Mouse (Mus musculus) ES-E14 (cell line): ENCODE measurements around the gene Foxa1. TPM values are rescaled to one million over a fixed set of nuclear protein-coding genes. Genes with fewer than 3 reads are reported as not detected.

Source experiments
- DNase-seq: peaks from one replicate; pipeline ENCODE4 v3.0.0-alpha.2; 2013; ENCODE audit warnings: low read depth, low spot score
- H3K27ac ChIP-seq: 2 replicates; pipeline ENCODE4 v1.5.1; 2012; ENCODE audit warnings: low read depth, mild to moderate bottlenecking, low read length, moderate library complexity, mixed read lengths; ENCODE audit not compliant: poor library complexity, insufficient read depth, severe bottlenecking
- H3K36me3 ChIP-seq: 2 replicates; pipeline ENCODE4 v1.6.1; 2012; ENCODE audit warnings: mild to moderate bottlenecking, low read length, moderate library complexity, mixed read lengths; ENCODE audit not compliant: control insufficient read depth, poor library complexity, insufficient read depth, severe bottlenecking
- H3K4me1 ChIP-seq, 2 experiments: fragments of 150-350 bp in 1 of 2; sonication (generic) in 1 of 2; 2 replicates each; pipeline ENCODE4 v1.6.1; 2012; ENCODE audit warnings: low read length in 2 of 2, mild to moderate bottlenecking in 1 of 2, mixed read lengths in 1 of 2; ENCODE audit not compliant: control insufficient read depth in 2 of 2, insufficient read depth in 2 of 2, poor library complexity in 1 of 2
- H3K4me3 ChIP-seq, 2 experiments: fragments of 150-350 bp in 1 of 2; sonication (generic) in 1 of 2; 2 replicates each; pipeline ENCODE4 v1.5.1; 2012; ENCODE audit warnings: low read length in 2 of 2, low read depth in 1 of 2, mild to moderate bottlenecking in 1 of 2, mixed read lengths in 1 of 2; ENCODE audit not compliant: insufficient read depth in 1 of 2, poor library complexity in 1 of 2, severe bottlenecking in 1 of 2
- H3K9ac ChIP-seq: 2 replicates; pipeline ENCODE4 v1.6.1; 2012; ENCODE audit warnings: low read depth, mild to moderate bottlenecking, low read length, mixed read lengths; ENCODE audit not compliant: poor library complexity, insufficient read depth, severe bottlenecking
- H3K9me3 ChIP-seq: fragments of 150-350 bp; sonication (generic); 2 replicates; pipeline ENCODE4 v1.6.1; 2012; ENCODE audit warnings: low read depth, mild to moderate bottlenecking, low read length; ENCODE audit not compliant: control insufficient read depth, insufficient read depth
- CHD2 ChIP-seq: IDR thresholded peaks from 2 replicates; pipeline ENCODE4 v1.6.1; 2014; ENCODE audit warnings: mild to moderate bottlenecking, low read depth, low read length, inconsistent platforms
- HCFC1 ChIP-seq: IDR thresholded peaks from 2 replicates; pipeline ENCODE4 v1.6.1; 2012; ENCODE audit warnings: low read length, inconsistent platforms, borderline replicate concordance; ENCODE audit not compliant: insufficient read depth
- MAFK ChIP-seq: IDR thresholded peaks from 2 replicates; pipeline ENCODE4 v1.6.1; 2014; ENCODE audit warnings: mild to moderate bottlenecking, low read depth, low read length, inconsistent platforms; ENCODE audit not compliant: insufficient read depth
- ZC3H11A ChIP-seq: IDR thresholded peaks from 2 replicates; pipeline ENCODE4 v1.6.1; 2012; ENCODE audit warnings: low read depth, mild to moderate bottlenecking, inconsistent platforms, low read length, borderline replicate concordance
- ZNF384 ChIP-seq: IDR thresholded peaks from 2 replicates; pipeline ENCODE4 v1.6.1; 2012; ENCODE audit warnings: low read depth, low read length, inconsistent platforms
- in situ Hi-C, 2 experiments: fragments of 600-800 bp; cut with MboI; formaldehyde crosslinking; loops; one replicate each; pipeline ENCODE4 v1.15.1; 2025; ENCODE audit warnings: low sequenced_read_pairs in 2 of 2, inconsistent platforms in 1 of 2; ENCODE audit not compliant: unreplicated experiment in 2 of 2
- total RNA-seq: library from RNA; depleted of rRNA; stranded (reverse); fragments of 300-350 nt; gene quantifications from 2 replicates; pipeline ENCODE4 v1.2.3, GENCODE M21; 2012

Foxa1 gene
- total RNA-seq, 1 experiment = 0.36 TPM

DNA sequence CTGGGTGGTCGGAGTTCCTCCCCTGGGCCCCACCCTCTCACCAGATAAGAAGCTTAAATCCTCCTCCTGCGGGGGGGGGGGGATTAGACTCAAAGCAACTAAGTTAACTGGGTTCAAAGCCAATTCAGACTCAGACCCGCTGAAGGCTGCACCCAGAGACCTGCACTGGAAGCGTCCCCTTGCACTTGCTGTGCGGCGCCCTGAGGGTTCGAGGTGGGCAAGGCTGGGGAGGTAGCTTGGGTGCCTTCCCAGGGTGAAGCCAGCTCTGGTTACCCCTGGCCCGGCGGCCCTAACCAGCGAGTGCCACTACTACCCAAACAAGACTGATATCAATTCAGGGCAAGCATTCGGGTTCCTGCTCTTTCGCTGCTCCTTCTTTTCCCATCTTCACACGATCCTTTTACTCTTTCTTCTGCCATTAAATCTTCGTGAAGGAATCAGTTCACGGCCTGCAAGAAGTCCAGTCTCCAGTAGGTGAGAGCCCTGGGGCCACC, 3.0 kb upstream of the Foxa1 start:
- peak overlapping the region; percentile 14 to 32; a peak in 3 of 4 replicates for H3K4me3 ChIP-seq
- H3K36me3 ChIP-seq = no peaks in the 10 kb centered on the region
- H3K27ac ChIP-seq = no peak overlapping the region
- no peak overlapping the region for H3K9ac ChIP-seq
- no peak for DNase-seq
- TF ChIP-seq MAFK = no peak
- no peak for TF ChIP-seq CHD2
- no peak for TF ChIP-seq HCFC1
- no peak for TF ChIP-seq ZNF384
- no peak for TF ChIP-seq ZC3H11A
- H3K9me3 ChIP-seq = no peaks in the 10 kb centered on the region
- H3K4me1 ChIP-seq = peaks cover 0 to 13% of the 10 kb centered on the region in 2 experiments; a peak in 1 of 4 replicates
- in situ Hi-C loops = loop anchor here (5.0 to 10.0 kb wide), 3 partner anchors 665 to 935 kb away; partner anchors contain the start of genes Nkx2-9 (in 1 of the 2) and Sstr1 (in 1 of the 2)

DNA sequence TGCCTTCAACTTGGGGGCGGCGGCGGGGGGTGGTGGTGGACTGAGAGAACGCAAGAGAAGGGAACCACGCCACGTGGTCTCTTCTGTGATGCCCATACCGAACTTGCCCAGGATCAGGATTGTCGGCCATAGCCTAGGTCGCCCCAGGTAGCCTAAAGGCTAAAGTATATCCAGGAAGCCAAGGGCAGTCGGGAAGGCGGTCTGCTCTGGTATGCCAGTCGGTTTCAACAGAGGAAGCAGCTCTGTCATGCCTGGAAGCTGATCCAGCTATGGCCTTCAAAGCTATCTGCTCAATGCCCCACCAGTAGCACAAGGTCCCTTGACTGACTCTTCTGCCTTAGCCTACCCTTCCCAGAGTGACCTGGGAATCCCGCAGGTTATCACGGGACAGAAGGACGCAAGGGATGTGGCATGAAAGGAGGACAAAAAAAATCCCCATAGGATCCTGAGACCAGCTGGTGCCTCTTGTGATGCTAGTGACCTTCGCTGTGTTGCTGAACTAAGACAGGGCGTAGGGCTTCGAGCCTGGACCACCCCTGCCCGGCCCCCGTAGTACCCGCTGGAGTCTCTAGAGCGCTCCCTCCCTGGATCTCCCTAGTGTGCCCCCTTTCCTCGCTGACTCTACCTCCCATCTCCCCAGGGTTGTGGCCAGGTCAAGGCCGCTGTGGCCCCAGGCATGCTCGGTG, 2.4 kb upstream of the Foxa1 start:
- peaks cover 0 to 13% of the 10 kb centered on the region in 2 experiments; a peak in 1 of 4 replicates for H3K4me1 ChIP-seq
- DNase-seq = no peak
- H3K27ac ChIP-seq = no peak overlapping the region
- H3K9ac ChIP-seq = no peak overlapping the region
- H3K36me3 ChIP-seq = no peaks in the 10 kb centered on the region
- no peak for TF ChIP-seq HCFC1
- no peak for TF ChIP-seq MAFK
- no peak for TF ChIP-seq CHD2
- TF ChIP-seq ZNF384 = no peak
- no peak for TF ChIP-seq ZC3H11A
- no peaks in the 10 kb centered on the region for H3K9me3 ChIP-seq
- in situ Hi-C loops = loop anchor here (5.0 to 10.0 kb wide), 3 partner anchors 666 to 934 kb away; partner anchors contain the start of genes Nkx2-9 (in 1 of the 2) and Sstr1 (in 1 of the 2)
- H3K4me3 ChIP-seq = peak overlapping the region; percentile 14 to 32; a peak in 3 of 4 replicates

DNA sequence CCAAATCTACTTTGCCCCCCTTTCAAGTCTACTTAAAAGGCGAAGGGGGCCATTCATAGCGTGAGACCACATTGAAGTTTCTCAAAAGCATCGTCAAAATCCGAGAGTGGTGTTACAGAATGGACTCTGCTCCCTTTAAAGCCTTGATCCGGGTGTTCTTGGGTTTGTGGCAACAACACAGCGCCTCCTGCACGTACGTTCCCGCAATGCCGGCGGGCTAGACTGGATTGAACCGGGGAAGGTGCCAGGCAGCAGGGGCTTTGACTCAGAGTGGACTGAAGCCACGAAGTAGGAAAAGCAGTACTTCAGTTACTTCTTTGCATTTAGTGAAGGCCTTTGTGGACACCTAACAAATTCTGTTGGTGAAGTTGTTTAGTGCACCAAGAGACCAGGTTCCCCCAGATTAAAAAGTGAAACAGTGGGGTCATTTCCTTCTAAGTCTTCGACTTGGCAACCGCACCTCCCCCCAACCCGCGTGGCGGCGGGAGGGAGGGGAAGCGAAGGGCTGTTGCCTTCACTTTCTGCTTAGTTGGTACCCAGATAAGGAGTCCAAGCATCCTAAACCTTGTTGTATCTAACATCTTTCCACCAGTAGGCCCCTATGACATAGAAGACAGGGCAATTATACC, 1.8 kb upstream of the Foxa1 start:
- in situ Hi-C loops = loop anchor here (5.0 to 10.0 kb wide), 3 partner anchors 666 to 934 kb away; partner anchors contain the start of genes Nkx2-9 (in 1 of the 2) and Sstr1 (in 1 of the 2)
- H3K4me1 ChIP-seq = peaks cover 0 to 13% of the 10 kb centered on the region in 2 experiments; a peak in 1 of 4 replicates
- no peak overlapping the region for H3K27ac ChIP-seq
- TF ChIP-seq ZNF384 (no peak), HCFC1 (no peak), MAFK (no peak), ZC3H11A (no peak)
- H3K9me3 ChIP-seq = no peaks in the 10 kb centered on the region
- no peak overlapping the region for H3K9ac ChIP-seq
- H3K36me3 ChIP-seq = no peaks in the 10 kb centered on the region
- no peak for DNase-seq
- no peak overlapping the region for H3K4me3 ChIP-seq

DNA sequence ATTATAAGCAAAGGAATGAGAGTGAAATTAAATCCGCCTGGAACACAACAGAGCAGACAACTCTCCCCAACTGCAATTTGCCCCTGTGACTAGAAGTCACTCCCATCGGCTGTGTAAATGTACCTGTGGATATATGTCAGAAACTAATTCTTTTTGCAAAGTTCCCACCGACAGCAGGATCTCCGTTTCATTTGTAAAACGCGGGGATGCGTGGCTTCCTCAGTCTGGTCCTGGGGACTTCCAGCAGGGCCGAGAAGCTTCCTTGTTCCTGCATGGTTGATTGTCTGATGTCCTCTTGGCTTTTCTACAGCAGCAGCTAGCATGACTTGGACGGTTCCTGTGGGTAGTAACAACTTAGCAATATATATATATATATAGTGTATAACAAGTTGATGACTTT, 1.2 kb upstream of the Foxa1 start:
- DNase-seq = no peak
- Histone ChIP-seq H3K36me3 (no peaks in the 10 kb centered on the region), H3K4me1 (peaks cover 0 to 13% of the 10 kb centered on the region in 2 experiments; a peak in 1 of 4 replicates), H3K9me3 (no peaks in the 10 kb centered on the region), H3K9ac (no peak overlapping the region), H3K4me3 (no peak overlapping the region), H3K27ac (no peak overlapping the region)
- TF ChIP-seq MAFK (no peak), ZNF384 (no peak), ZC3H11A (no peak), HCFC1 (no peak), CHD2 (no peak)
- in situ Hi-C loops = loop anchor here (5.0 to 10.0 kb wide), 3 partner anchors 667 to 933 kb away; partner anchors contain the start of genes Nkx2-9 (in 1 of the 2) and Sstr1 (in 1 of the 2)
